Mouse (Mus musculus): ENCODE measurements around the gene Gm4756. TPM values are rescaled to one million over a fixed set of nuclear protein-coding genes. Genes with fewer than 3 reads are reported as not detected.
"Not testable (repeated sequence)": the region's sequence is repeated elsewhere in the genome, so short reads cannot be mapped to it uniquely, and the experiment has no call there.

Gene Gm4756
- total RNA-seq (2017), result not detected in 2 replicates

GRCm38 (mm10) chr12:72649611-72650330 is at the start of gene Gm4756:
TSS of gene Gm4756 (minus strand) at chr12:72649661.
- no peak for ATAC-seq (replicated peaks; ENCODE audit: low read depth, poor library complexity, severe bottlenecking)

GRCm38 (mm10) chr12:72694901-72695463 is 45.5 kb upstream of the Gm4756 start:
- no peak for ATAC-seq (replicated peaks; ENCODE audit: low read depth, poor library complexity, severe bottlenecking)

- no peak for ATAC-seq (replicated peaks; ENCODE audit: low read depth, poor library complexity, severe bottlenecking)
Measured at GRCm38 (mm10) chr12:72694438-72694837, 45.0 kb upstream of the Gm4756 start.

- peak; percentile 84 for ATAC-seq (replicated peaks; ENCODE audit: low read depth, poor library complexity, severe bottlenecking)
Measured at GRCm38 (mm10) chr12:72693895-72694294, 44.4 kb upstream of the Gm4756 start.

GRCm38 (mm10) chr12:72688281-72688680 is 38.8 kb upstream of the Gm4756 start:
- not testable (repeated sequence) for ATAC-seq (replicated peaks; ENCODE audit: low read depth, poor library complexity, severe bottlenecking)

- ATAC-seq (replicated peaks; ENCODE audit: low read depth, poor library complexity, severe bottlenecking), result not testable (repeated sequence)
Measured at GRCm38 (mm10) chr12:72687741-72688140, 38.3 kb upstream of the Gm4756 start.

GRCm38 (mm10) chr12:72686566-72686965 is 37.1 kb upstream of the Gm4756 start:
- ATAC-seq (replicated peaks; ENCODE audit: low read depth, poor library complexity, severe bottlenecking), result not testable (repeated sequence)

- no peak for ATAC-seq (replicated peaks; ENCODE audit: low read depth, poor library complexity, severe bottlenecking)
Measured at GRCm38 (mm10) chr12:72683612-72684011, 34.2 kb upstream of the Gm4756 start.

GRCm38 (mm10) chr12:72682511-72683282 is 33.2 kb upstream of the Gm4756 start:
- peak; percentile 83 for ATAC-seq (replicated peaks; ENCODE audit: low read depth, poor library complexity, severe bottlenecking)

- no peak for ATAC-seq (replicated peaks; ENCODE audit: low read depth, poor library complexity, severe bottlenecking)
Measured at GRCm38 (mm10) chr12:72681919-72682318, 32.5 kb upstream of the Gm4756 start.

- ATAC-seq (replicated peaks; ENCODE audit: low read depth, poor library complexity, severe bottlenecking), result no peak
Measured at GRCm38 (mm10) chr12:72679635-72680034, 30.2 kb upstream of the Gm4756 start.

GRCm38 (mm10) chr12:72674820-72675219 is 25.4 kb upstream of the Gm4756 start:
- peak; percentile 49 for ATAC-seq (replicated peaks; ENCODE audit: low read depth, poor library complexity, severe bottlenecking)

GRCm38 (mm10) chr12:72674079-72674797 is 24.8 kb upstream of the Gm4756 start:
- ATAC-seq (replicated peaks; ENCODE audit: low read depth, poor library complexity, severe bottlenecking), result peak; percentile 94

GRCm38 (mm10) chr12:72671516-72672135 is 22.2 kb upstream of the Gm4756 start:
- ATAC-seq (replicated peaks; ENCODE audit: low read depth, poor library complexity, severe bottlenecking), result no peak

GRCm38 (mm10) chr12:72670921-72671320 is 21.5 kb upstream of the Gm4756 start:
- ATAC-seq (replicated peaks; ENCODE audit: low read depth, poor library complexity, severe bottlenecking), result peak; percentile 71

- peak; percentile 36 for ATAC-seq (replicated peaks; ENCODE audit: low read depth, poor library complexity, severe bottlenecking)
Measured at GRCm38 (mm10) chr12:72667868-72668469, 18.5 kb upstream of the Gm4756 start.

- no peak for ATAC-seq (replicated peaks; ENCODE audit: low read depth, poor library complexity, severe bottlenecking)
Measured at GRCm38 (mm10) chr12:72666015-72666414, 16.6 kb upstream of the Gm4756 start.

GRCm38 (mm10) chr12:72664735-72665337 is 15.4 kb upstream of the Gm4756 start, which contains the start of gene Dhrs7:
TSS of gene Dhrs7 (minus strand) at chr12:72664909.
- ATAC-seq (replicated peaks; ENCODE audit: low read depth, poor library complexity, severe bottlenecking), result peak; percentile 97

Data from common myeloid progenitor, adult 5-6 weeks (primary cell).